Mouse (Mus musculus) lung, embryonic 16.5 days (tissue): ENCODE measurements around the gene Trim9. TPM values are rescaled to one million over a fixed set of nuclear protein-coding genes. Genes with fewer than 3 reads are reported as not detected.

Experiments
- ATAC-seq: fragments of 200-750 bp; cut with Nextera tagmentation; 2 replicates; pipeline ENCODE4 v1.8.0; 2017; ENCODE audit warnings: low read depth, mild to moderate bottlenecking, moderate library complexity
- H3K27ac ChIP-seq: fragments of 300-500 bp; sonication (generic); 2 replicates; pipeline ENCODE4 v1.5.1; 2014; ENCODE audit warnings: mild to moderate bottlenecking, control low read depth, low read length
- H3K27me3 ChIP-seq: fragments of 300-500 bp; sonication (generic); 2 replicates; pipeline ENCODE4 v1.6.1; 2014; ENCODE audit warnings: low read depth, low read length, mixed read lengths; ENCODE audit not compliant: control insufficient read depth, insufficient read depth
- H3K36me3 ChIP-seq: fragments of 300-500 bp; sonication (generic); 2 replicates; pipeline ENCODE4 v1.6.1; 2014; ENCODE audit warnings: low read length; ENCODE audit not compliant: control insufficient read depth, insufficient read depth
- H3K4me1 ChIP-seq: fragments of 300-500 bp; sonication (generic); replicated peaks from 2 replicates; pipeline ENCODE4 v1.6.1; 2014; ENCODE audit warnings: low read length, mixed read lengths; ENCODE audit not compliant: control insufficient read depth, insufficient read depth
- H3K4me2 ChIP-seq: fragments of 300-500 bp; sonication (generic); 2 replicates; pipeline ENCODE4 v1.6.1; 2014; ENCODE audit warnings: low read depth, low read length, control low read depth
- H3K4me3 ChIP-seq: fragments of 300-500 bp; sonication (generic); 2 replicates; pipeline ENCODE4 v1.5.1; 2014; ENCODE audit warnings: mild to moderate bottlenecking, low read length, control low read depth
- H3K9ac ChIP-seq: fragments of 300-500 bp; sonication (generic); 2 replicates; pipeline ENCODE4 v1.6.1; 2014; ENCODE audit warnings: low read length, control low read depth
- H3K9me3 ChIP-seq: fragments of 300-500 bp; sonication (generic); 2 replicates; pipeline ENCODE4 v1.6.1; 2016; ENCODE audit warnings: low read length; ENCODE audit not compliant: control insufficient read depth
- WGBS: fragments of 180-500 bp; shearing (Covaris S2); extraction: QIAGEN DNeasy Blood & Tissue Kit; methylation state at CpG from one replicate; pipeline ENCODE4 v1.1.7; 2014; 5-methylcytosine and 5-hydroxymethylcytosine counted together
- polyA plus RNA-seq: library from polyadenylated mRNA; unstranded; fragments of >200 nt; fragmentation: Nextera tagmentation; extraction: Ambion mirVana; gene quantifications from 2 replicates; pipeline ENCODE4 v1.2.1, GENCODE M21; 2015

Gene Trim9
- polyA plus RNA-seq, 1 experiment from 2014 or later: 0.58 TPM

- H3K4me2 ChIP-seq: no peak overlapping the region
- H3K36me3 ChIP-seq: no peaks in the 10 kb centered on the region
- no peak for ATAC-seq
- H3K27ac ChIP-seq: no peak overlapping the region
- H3K4me1 ChIP-seq: no peaks in the 10 kb centered on the region
- no peak overlapping the region for H3K4me3 ChIP-seq
- WGBS: 85% methylated on average over 5 of the region's 5 CpGs
- H3K27me3 ChIP-seq: no peaks in the 10 kb centered on the region; the same call in 1 of the 2 replicates
- no peak overlapping the region for H3K9ac ChIP-seq
- H3K9me3 ChIP-seq: no peaks in the 10 kb centered on the region
These were observed 12.9 kb upstream of the Trim9 start for GRCm38 (mm10) chr12:70360276-70360675.

GRCm38 (mm10) chr12:70359443-70359842, 12.0 kb upstream of the Trim9 start:
- Histone ChIP-seq H3K4me1 (no peaks in the 10 kb centered on the region), H3K27ac (no peak overlapping the region), H3K9ac (no peak overlapping the region), H3K9me3 (no peaks in the 10 kb centered on the region), H3K27me3 (no peaks in the 10 kb centered on the region; the same call in 1 of the 2 replicates), H3K36me3 (no peaks in the 10 kb centered on the region), H3K4me2 (no peak overlapping the region), H3K4me3 (no peak overlapping the region)
- WGBS: 74% methylated on average over 13 of the region's 13 CpGs
- ATAC-seq: no peak

- Histone ChIP-seq H3K9ac (no peak overlapping the region), H3K27ac (no peak overlapping the region), H3K4me3 (no peak overlapping the region), H3K4me1 (no peaks in the 10 kb centered on the region), H3K36me3 (no peaks in the 10 kb centered on the region), H3K9me3 (no peaks in the 10 kb centered on the region), H3K4me2 (no peak overlapping the region), H3K27me3 (no peaks in the 10 kb centered on the region; the same call in 1 of the 2 replicates)
- no peak for ATAC-seq
- WGBS: 81% methylated on average over 8 of the region's 8 CpGs
These were observed 7.5 kb upstream of the Trim9 start for GRCm38 (mm10) chr12:70354926-70355325.

GRCm38 (mm10) chr12:70350490-70350889, 3.1 kb upstream of the Trim9 start:
- WGBS: 80% methylated on average over 4 of the region's 4 CpGs

GRCm38 (mm10) chr12:70349788-70350187, 2.4 kb upstream of the Trim9 start:
- Histone ChIP-seq H3K9me3 (no peaks in the 10 kb centered on the region), H3K27me3 (peaks cover 37% of the 10 kb centered on the region), H3K9ac (no peak overlapping the region), H3K36me3 (no peaks in the 10 kb centered on the region), H3K4me1 (peaks cover 18% of the 10 kb centered on the region), H3K4me2 (no peak overlapping the region), H3K27ac (no peak overlapping the region), H3K4me3 (no peak overlapping the region)
- ATAC-seq: no peak
- 67% methylated on average over 6 of the region's 6 CpGs for WGBS

More at GRCm38 (mm10) chr12:70350490-70350889, 3.1 kb upstream of the Trim9 start:
- Histone ChIP-seq H3K36me3 (no peaks in the 10 kb centered on the region), H3K27me3 (peaks cover 30% of the 10 kb centered on the region), H3K4me2 (no peak overlapping the region), H3K9me3 (no peaks in the 10 kb centered on the region), H3K9ac (no peak overlapping the region), H3K4me1 (peaks cover 18% of the 10 kb centered on the region), H3K27ac (no peak overlapping the region), H3K4me3 (no peak overlapping the region)
- no peak for ATAC-seq

- peaks cover 38% of the 10 kb centered on the region for H3K27me3 ChIP-seq
- H3K36me3 ChIP-seq: no peaks in the 10 kb centered on the region
- no peak for ATAC-seq
- 14% methylated on average over 8 of the region's 8 CpGs for WGBS
- H3K27ac ChIP-seq: no peak overlapping the region
- no peaks in the 10 kb centered on the region for H3K9me3 ChIP-seq
- peak overlapping the region; percentile 61 for H3K4me3 ChIP-seq
- H3K9ac ChIP-seq: peak overlapping the region; percentile 62
- peaks cover 18% of the 10 kb centered on the region for H3K4me1 ChIP-seq
- peak overlapping the region; percentile 83 for H3K4me2 ChIP-seq
These were observed 612 bp upstream of the Trim9 start for GRCm38 (mm10) chr12:70348026-70348425.

GRCm38 (mm10) chr12:70346139-70347026, 1.0 kb downstream of the Trim9 start:
- 1% methylated on average over 54 of the region's 60 CpGs for WGBS
- H3K36me3 ChIP-seq: no peaks in the 10 kb centered on the region
- H3K27me3 ChIP-seq: peaks cover 38% of the 10 kb centered on the region
- peak overlapping the region; percentile 83 for H3K4me2 ChIP-seq
- H3K4me3 ChIP-seq: peak overlapping the region; percentile 61
- H3K9me3 ChIP-seq: no peaks in the 10 kb centered on the region
- H3K27ac ChIP-seq: no peak overlapping the region
- H3K4me1 ChIP-seq: peaks cover 18% of the 10 kb centered on the region
- H3K9ac ChIP-seq: peak overlapping the region; percentile 57; the same call in 1 of the 2 replicates
- peak; percentile 14; the same call in 1 of the 2 replicates for ATAC-seq

GRCm38 (mm10) chr12:70345531-70346138, 1.8 kb downstream of the Trim9 start:
- H3K9ac ChIP-seq: no peak overlapping the region
- no peak for ATAC-seq
- peaks cover 38% of the 10 kb centered on the region for H3K27me3 ChIP-seq
- peaks cover 18% of the 10 kb centered on the region for H3K4me1 ChIP-seq
- no peak overlapping the region for H3K4me3 ChIP-seq
- no peaks in the 10 kb centered on the region for H3K9me3 ChIP-seq
- no peaks in the 10 kb centered on the region for H3K36me3 ChIP-seq
- no peak overlapping the region for H3K27ac ChIP-seq
- WGBS: 35% methylated on average over 16 of the region's 16 CpGs
- peak overlapping the region; percentile 83; the same call in 1 of the 2 replicates for H3K4me2 ChIP-seq

- Histone ChIP-seq H3K4me2 (no peak overlapping the region), H3K9me3 (no peaks in the 10 kb centered on the region), H3K4me3 (no peak overlapping the region), H3K9ac (no peak overlapping the region), H3K4me1 (no peaks in the 10 kb centered on the region), H3K27me3 (no peaks in the 10 kb centered on the region), H3K36me3 (no peaks in the 10 kb centered on the region), H3K27ac (no peak overlapping the region)
- no peak for ATAC-seq
- WGBS: 42% methylated on average over 5 of the region's 5 CpGs
These were observed 12.2 kb downstream of the Trim9 start for GRCm38 (mm10) chr12:70335176-70335575.
